Mouse (Mus musculus) stomach, postnatal 0 days (tissue): ENCODE data around the gene Mpp6. TPM values are rescaled to one million over a fixed set of nuclear protein-coding genes. Genes with fewer than 3 reads are reported as not detected.
A peak's percentile ranks its signal among the peaks of the same experiment; 100 is the strongest.

Experiments
- ATAC-seq: fragments of 200-750 bp; cut with Nextera tagmentation; 2 replicates; pipeline ENCODE4 v1.8.0; 2017; ENCODE audit not compliant: low FRiP score, low TSS enrichment
- DNase-seq: peaks from one replicate; pipeline ENCODE4 v3.0.0-alpha.2; 2016; ENCODE audit warnings: low spot score
- H3K27ac ChIP-seq: fragments of 300-500 bp; sonication (generic); replicated peaks from 2 replicates; pipeline ENCODE4 v1.5.1; 2014; ENCODE audit warnings: mild to moderate bottlenecking, control low read depth
- H3K27me3 ChIP-seq: fragments of 300-500 bp; sonication (generic); 2 replicates; pipeline ENCODE4 v1.6.1; 2014; ENCODE audit warnings: low read length; ENCODE audit not compliant: control insufficient read depth, insufficient read depth
- H3K36me3 ChIP-seq: fragments of 300-500 bp; sonication (generic); 2 replicates; pipeline ENCODE4 v1.6.1; 2014; ENCODE audit warnings: low read length, mixed read lengths; ENCODE audit not compliant: control insufficient read depth, insufficient read depth
- H3K4me1 ChIP-seq: fragments of 300-500 bp; sonication (generic); replicated peaks from 2 replicates; pipeline ENCODE4 v1.6.1; 2014; ENCODE audit warnings: antibody characterized with exemption; ENCODE audit not compliant: control insufficient read depth, insufficient read depth
- H3K4me2 ChIP-seq: fragments of 300-500 bp; sonication (generic); replicated peaks from 2 replicates; pipeline ENCODE4 v1.6.1; 2014; ENCODE audit warnings: low read depth, mild to moderate bottlenecking, control low read depth, moderate library complexity
- H3K4me3 ChIP-seq: fragments of 300-500 bp; sonication (generic); 2 replicates; pipeline ENCODE4 v1.5.1; 2014; ENCODE audit warnings: low read depth, low read length, control low read depth
- H3K9ac ChIP-seq: fragments of 300-500 bp; sonication (generic); 2 replicates; pipeline ENCODE4 v1.6.1; 2014; ENCODE audit warnings: mild to moderate bottlenecking, low read length, control low read depth, mixed read lengths
- H3K9me3 ChIP-seq: fragments of 300-500 bp; sonication (generic); 2 replicates; pipeline ENCODE4 v1.6.1; 2016; ENCODE audit warnings: low read length; ENCODE audit not compliant: control insufficient read depth
- CTCF ChIP-seq: IDR thresholded peaks from 2 replicates; pipeline ENCODE4 v1.5.1; 2016; ENCODE audit warnings: antibody characterized with exemption, low read depth, mild to moderate bottlenecking, moderate library complexity
- EP300 ChIP-seq: optimal IDR thresholded peaks from 2 replicates; pipeline ENCODE3; 2016; ENCODE audit warnings: antibody characterized with exemption
- WGBS: fragments of 180-500 bp; shearing (Covaris S2); extraction: QIAGEN DNeasy Blood & Tissue Kit; methylation state at CpG from one replicate; pipeline ENCODE4 v1.1.7; 2014; 5-methylcytosine and 5-hydroxymethylcytosine counted together
- polyA plus RNA-seq: library from polyadenylated mRNA; unstranded; fragments of >200 nt; fragmentation: Nextera tagmentation; extraction: Ambion mirVana; gene quantifications from 2 replicates; pipeline ENCODE4 v1.2.1, GENCODE M21; 2015

Mpp6 gene
- polyA plus RNA-seq, 1 experiment from 2014 or later = 28.1 TPM

DNA sequence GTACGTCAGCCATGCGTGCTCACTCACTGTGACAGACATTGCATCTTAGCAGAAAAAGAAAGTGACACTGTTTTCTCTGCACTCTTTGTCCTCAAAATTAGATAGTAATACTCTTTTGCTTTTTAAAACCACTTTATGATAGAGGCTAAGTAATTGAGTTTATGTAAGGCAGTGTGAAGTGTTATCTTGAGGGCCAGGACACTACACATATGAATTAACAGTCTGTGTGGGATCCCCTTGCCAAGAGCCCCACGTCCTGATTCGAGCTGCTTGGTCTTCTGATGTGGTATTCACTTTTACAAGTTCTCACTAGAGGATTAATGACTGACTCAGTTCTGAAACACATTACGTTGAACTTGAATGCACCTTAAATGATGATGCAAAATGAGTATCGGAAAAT, 49.8 kb downstream of the Mpp6 start:
- no peaks in the 10 kb centered on the region for H3K9me3 ChIP-seq
- no peak overlapping the region for H3K27ac ChIP-seq
- no peak overlapping the region for H3K4me2 ChIP-seq
- H3K4me1 ChIP-seq = no peaks in the 10 kb centered on the region
- H3K4me3 ChIP-seq = no peak overlapping the region
- DNase-seq = no peak
- H3K36me3 ChIP-seq = no peaks in the 10 kb centered on the region
- no peak overlapping the region for H3K9ac ChIP-seq
- TF ChIP-seq CTCF = no peak
- TF ChIP-seq EP300 = no peak
- no peak for ATAC-seq
- H3K27me3 ChIP-seq = no peaks in the 10 kb centered on the region
- WGBS = 88% methylated on average over 6 of the region's 6 CpGs

DNA sequence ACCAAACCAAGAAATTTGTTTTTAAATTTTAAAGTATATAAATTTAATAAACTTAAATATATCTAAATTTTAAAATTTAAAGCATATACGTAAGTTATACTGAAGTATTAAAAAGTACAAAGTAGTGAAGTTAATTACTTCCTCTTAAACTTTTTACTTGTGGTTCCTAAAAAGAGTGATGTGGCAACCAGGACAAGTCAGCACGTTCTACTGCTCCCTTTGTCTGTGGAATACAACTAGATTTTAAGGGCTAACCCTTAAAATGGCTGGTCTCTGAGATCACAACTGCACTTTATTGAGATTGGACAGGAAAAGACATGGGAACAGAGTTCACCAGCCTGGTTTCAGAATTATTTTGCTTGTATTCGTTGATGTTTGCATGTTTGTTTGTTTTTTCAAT, 53.0 kb downstream of the Mpp6 start:
- no peak for DNase-seq
- no peaks in the 10 kb centered on the region for H3K36me3 ChIP-seq
- WGBS = 74% methylated on average over 3 of the region's 3 CpGs
- H3K9ac ChIP-seq = no peak overlapping the region
- no peak overlapping the region for H3K4me2 ChIP-seq
- ATAC-seq = no peak
- TF ChIP-seq CTCF = no peak
- TF ChIP-seq EP300 = no peak
- H3K27me3 ChIP-seq = no peaks in the 10 kb centered on the region
- no peak overlapping the region for H3K27ac ChIP-seq
- no peaks in the 10 kb centered on the region for H3K4me1 ChIP-seq
- no peak overlapping the region for H3K4me3 ChIP-seq
- H3K9me3 ChIP-seq = no peaks in the 10 kb centered on the region

DNA sequence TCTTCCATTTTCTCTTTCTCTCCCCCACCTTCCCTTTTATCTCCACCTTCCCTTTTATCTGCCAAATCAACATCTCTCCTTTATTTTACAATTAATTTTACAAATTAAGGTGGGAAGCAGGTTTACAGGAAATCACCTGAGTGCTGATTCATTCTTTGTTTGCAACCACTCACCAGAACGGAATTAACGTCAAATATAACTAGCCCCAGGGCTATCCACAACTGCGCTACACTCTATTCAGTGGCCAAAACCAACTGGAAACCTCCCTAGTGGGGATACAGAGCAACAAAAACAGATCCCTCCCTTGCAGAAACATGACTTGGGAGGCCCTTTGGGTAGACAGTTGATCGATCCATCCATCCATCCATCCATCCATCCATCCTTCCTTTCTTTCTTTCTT, 58.8 kb downstream of the Mpp6 start:
- Histone ChIP-seq H3K4me2 (no peak overlapping the region), H3K4me1 (no peaks in the 10 kb centered on the region), H3K4me3 (no peak overlapping the region), H3K27me3 (no peaks in the 10 kb centered on the region), H3K36me3 (no peaks in the 10 kb centered on the region), H3K9me3 (no peaks in the 10 kb centered on the region), H3K9ac (no peak overlapping the region), H3K27ac (no peak overlapping the region)
- TF ChIP-seq CTCF (no peak), EP300 (no peak)
- ATAC-seq (no peak), DNase-seq (no peak)
- 91% methylated on average over 4 of the region's 4 CpGs for WGBS

DNA sequence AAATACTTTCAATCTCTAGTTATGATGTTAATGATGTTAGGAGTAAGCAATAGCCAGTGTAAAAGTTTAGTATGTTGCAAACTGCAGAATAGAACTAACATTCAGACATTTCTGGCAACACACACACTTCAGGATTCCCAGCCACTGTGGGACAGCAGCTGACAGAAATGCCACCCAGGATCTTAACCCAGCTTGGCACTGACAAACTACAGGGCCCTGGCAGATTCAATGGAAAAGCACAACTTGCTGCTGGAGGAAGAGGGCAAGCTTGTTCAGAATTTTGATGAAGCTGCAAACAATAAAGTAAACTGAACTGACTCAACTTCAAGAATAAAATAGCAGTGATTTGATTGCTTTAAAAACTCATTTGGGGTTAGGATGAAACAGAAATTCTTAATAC, 59.7 kb downstream of the Mpp6 start:
- no peak overlapping the region for H3K4me2 ChIP-seq
- no peaks in the 10 kb centered on the region for H3K9me3 ChIP-seq
- H3K4me1 ChIP-seq = no peaks in the 10 kb centered on the region
- DNase-seq = no peak
- H3K27ac ChIP-seq = no peak overlapping the region
- no peak overlapping the region for H3K4me3 ChIP-seq
- no peaks in the 10 kb centered on the region for H3K36me3 ChIP-seq
- no peak for ATAC-seq
- no peaks in the 10 kb centered on the region for H3K27me3 ChIP-seq
- no peak overlapping the region for H3K9ac ChIP-seq
- TF ChIP-seq EP300 (no peak), CTCF (no peak)

DNA sequence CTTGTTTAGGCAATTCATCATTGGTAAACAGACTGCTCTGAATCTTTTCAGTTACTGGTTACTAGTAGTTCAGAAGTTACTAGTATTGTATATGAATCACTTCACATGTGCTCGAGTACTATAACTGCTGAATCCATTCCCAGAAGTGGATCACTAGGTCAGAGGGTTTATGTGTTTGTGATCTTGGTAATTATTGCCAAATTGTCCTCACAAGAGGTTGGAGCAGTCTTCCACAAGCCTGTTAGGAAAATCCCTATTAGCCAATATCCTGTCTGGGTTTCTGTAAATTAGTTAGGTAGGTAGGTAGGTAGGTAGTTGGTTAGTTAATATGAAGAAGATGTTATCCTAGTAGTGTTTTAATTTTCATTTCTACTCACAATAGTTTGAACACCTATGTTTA, 65.7 kb downstream of the Mpp6 start:
- TF ChIP-seq CTCF = no peak
- no peak for TF ChIP-seq EP300
- Histone ChIP-seq H3K9me3 (no peaks in the 10 kb centered on the region), H3K36me3 (no peaks in the 10 kb centered on the region), H3K4me1 (no peaks in the 10 kb centered on the region), H3K9ac (no peak overlapping the region), H3K27ac (no peak overlapping the region), H3K4me3 (no peak overlapping the region), H3K4me2 (no peak overlapping the region), H3K27me3 (no peaks in the 10 kb centered on the region)
- 67% methylated on average over 1 of the region's 1 CpGs for whole genome bisulfite sequencing
- ATAC-seq = no peak
- no peak for DNase-seq

DNA sequence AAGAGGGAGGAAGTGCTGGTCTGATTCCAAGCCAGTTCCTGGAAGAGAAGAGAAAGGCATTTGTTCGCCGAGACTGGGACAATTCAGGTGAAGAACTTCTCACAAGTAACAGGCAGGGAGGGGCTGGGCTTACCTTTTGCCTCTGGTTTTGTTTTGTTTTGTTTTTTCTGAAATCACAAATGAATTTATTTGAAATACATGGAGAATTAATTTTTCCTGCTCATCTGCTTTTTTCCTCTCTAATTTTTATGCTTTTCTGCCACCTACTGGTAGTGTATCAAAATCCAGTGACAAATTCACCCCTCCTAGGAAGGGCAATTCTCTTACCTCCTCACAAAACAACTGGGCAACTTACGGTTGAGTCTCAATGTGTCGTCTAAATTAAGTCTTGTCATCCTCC, 70.1 kb downstream of the Mpp6 start:
- no peak overlapping the region for H3K4me2 ChIP-seq
- DNase-seq (no peak), ATAC-seq (no peak)
- no peaks in the 10 kb centered on the region for H3K36me3 ChIP-seq
- H3K4me1 ChIP-seq = no peaks in the 10 kb centered on the region
- H3K9ac ChIP-seq = no peak overlapping the region
- H3K27ac ChIP-seq = no peak overlapping the region
- no peak for TF ChIP-seq EP300
- TF ChIP-seq CTCF = peak; percentile 67
- no peaks in the 10 kb centered on the region for H3K27me3 ChIP-seq
- H3K9me3 ChIP-seq = no peaks in the 10 kb centered on the region
- H3K4me3 ChIP-seq = no peak overlapping the region
- WGBS = 64% methylated on average over 4 of the region's 4 CpGs

DNA sequence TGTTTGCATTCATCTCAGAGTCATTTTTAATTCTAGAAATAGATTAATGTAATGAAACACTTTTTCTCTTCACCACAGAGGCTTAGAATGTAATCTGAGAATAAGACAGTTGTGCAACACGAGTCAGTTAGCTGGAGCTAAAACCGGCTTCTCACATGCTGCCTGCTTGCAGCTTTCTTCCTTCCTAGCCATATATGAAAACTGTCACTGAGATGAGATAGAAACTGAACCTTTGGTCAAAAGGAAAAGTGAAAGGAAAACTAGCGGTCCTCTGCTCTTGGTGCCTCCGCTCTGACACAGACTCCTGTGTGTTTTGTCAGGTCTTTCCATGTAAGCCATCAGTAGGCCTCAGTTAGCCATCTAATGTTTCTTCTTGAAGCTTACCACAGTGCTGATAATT, 77.9 kb downstream of the Mpp6 start:
- no peaks in the 10 kb centered on the region for H3K9me3 ChIP-seq
- 0 out of 2 replicates have a peak, but pooled peaks cover 3% of the 10 kb centered on the region for H3K36me3 ChIP-seq
- ATAC-seq (no peak), DNase-seq (no peak)
- H3K4me1 ChIP-seq = no peaks in the 10 kb centered on the region
- WGBS = 70% methylated on average over 4 of the region's 4 CpGs
- H3K4me2 ChIP-seq = no peak overlapping the region
- H3K27me3 ChIP-seq = no peaks in the 10 kb centered on the region
- H3K4me3 ChIP-seq = no peak overlapping the region
- H3K27ac ChIP-seq = no peak overlapping the region
- no peak overlapping the region for H3K9ac ChIP-seq
- TF ChIP-seq CTCF (no peak), EP300 (no peak)
